Mouse (Mus musculus) thymus, postnatal 10 days (tissue): ENCODE measurements around the gene Tnfsf4.

Source experiments
- DNase-seq, 2 experiments: peaks; one replicate each; pipeline ENCODE4 v3.0.0; 2021; ENCODE audit warnings: low spot score in 2 of 2

The Tnfsf4 gene

GRCm38 (mm10) chr1:161452250-161452649 lies 57.0 kb downstream of the Tnfsf4 start:
- DNase-seq: no peak

DNA sequence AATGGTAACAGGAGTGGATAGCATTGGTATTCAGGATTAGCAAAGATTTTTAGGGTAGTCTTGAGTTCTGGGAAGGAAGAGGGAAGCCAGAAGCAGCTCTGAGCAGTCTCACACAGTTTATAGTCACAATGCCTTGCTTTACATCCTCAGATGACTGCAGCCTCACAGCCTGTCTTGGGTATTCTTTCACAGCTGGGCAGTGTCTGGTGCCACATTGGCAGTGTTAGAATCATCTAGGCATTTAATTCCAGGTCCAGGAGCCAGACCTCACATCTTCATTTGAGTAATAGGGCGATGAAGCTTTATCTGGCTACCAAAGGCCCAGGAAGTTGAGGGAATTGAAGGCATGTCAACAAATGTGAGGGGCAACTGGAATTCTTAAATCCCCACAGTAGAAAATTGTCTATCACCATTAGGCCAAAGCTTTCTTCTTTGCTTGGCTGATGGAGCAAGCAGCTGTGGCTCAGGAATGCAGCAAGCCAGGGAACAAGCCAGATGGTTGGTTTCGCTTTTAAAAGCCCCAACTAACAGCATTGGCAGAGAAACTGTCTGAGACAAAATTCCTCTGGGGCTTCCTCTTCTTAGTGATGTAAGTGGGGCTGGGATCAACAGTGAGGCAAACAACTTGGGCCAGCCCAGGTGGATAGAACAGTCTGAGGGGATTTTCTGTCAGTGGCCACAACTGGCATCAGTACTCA lies 68.3 kb downstream of the Tnfsf4 start:
- DNase-seq: no peak
